Mouse (Mus musculus) CD8-positive naive resting alpha-beta T cell, adult 57 days (primary cell): ENCODE data around the gene Trim24. TPM values are rescaled to one million over a fixed set of nuclear protein-coding genes. Genes with fewer than 3 reads are reported as not detected.

Experiments used
- total RNA-seq: library from RNA; stranded (reverse); gene quantifications from one replicate; pipeline ENCODE4 v1.2.4, GENCODE M21; 2023

The Trim24 gene
- 45.4 TPM for total RNA-seq

GRCm38 (mm10) chr6:37870245-37871136, at the start of gene Trim24:
Trim24 (plus strand) TSS chr6:37870811.

Other genes starting within 250 kb of the Trim24 start
- not detected for gene Svopl, start 176.2 kb downstream of the Trim24 start, total RNA-seq
- not detected for gene Tmem213, start 238.4 kb downstream of the Trim24 start, total RNA-seq